Mouse (Mus musculus) monocyte, adult 2 months (primary cell): ENCODE results near the gene Cylc2.

ENCODE experiments used
- DNase-seq, 2 experiments: peaks; one replicate each; pipeline ENCODE4 v3.0.0; 2022; ENCODE audit warnings: low spot score in 2 of 2, low read depth in 1 of 2

The Cylc2 gene

DNA sequence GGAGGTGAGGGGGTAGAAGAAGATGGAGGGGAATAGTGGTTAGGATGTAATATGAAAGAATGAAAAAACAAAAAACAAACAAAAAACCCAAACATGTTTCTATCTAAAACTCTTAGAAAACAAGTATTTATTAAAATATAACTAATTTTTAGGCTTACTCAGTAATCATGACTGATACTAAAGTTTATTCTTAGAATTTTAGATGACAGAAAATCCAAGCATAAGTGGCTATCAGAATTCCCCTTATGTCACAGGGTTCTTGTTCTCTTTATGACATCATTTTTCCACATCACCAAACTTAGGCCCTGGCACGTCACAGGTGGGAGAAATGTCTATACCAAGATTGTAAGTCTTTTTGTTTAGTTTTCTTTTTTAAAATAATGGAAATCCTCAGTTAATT, at the start of gene Cylc2:
Cylc2 (plus strand) TSS at position 301 of the 400 bp plus-strand sequence.
- no peak for DNase-seq
